Mouse (Mus musculus): ENCODE measurements around the gene Actl11.

DNA sequence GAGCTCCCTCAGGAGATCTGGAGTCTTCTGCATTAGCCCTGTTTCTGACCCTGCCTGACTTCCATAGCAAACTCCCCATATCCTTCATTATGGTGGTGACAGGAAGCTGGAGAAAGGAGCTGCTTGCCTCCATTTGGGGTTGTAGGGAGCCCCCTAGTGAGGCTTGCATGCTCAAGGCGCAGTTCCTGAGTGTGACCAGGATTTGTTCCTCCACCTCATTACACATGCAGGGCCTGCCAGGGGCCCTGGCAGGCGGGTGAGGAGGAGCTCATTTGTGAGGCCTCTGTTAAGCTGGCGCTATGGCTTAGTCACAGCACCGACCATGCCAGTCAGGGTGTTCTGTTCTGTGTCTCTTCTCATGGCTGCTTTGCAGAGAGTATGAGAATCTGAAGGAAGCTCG lies 33.6 kb downstream of the Actl11 start:
- TF ChIP-seq CTCF (IDR thresholded peaks at IDR 0.05; ENCODE audit: borderline replicate concordance, insufficient read depth, low read depth, low read length), result no peak
- TF ChIP-seq POLR2A (IDR thresholded peaks at IDR 0.05; ENCODE audit: borderline replicate concordance, insufficient read depth, low read length), result no peak
